In genomic region chr6:99813102-99813501, GRCm38 (mm10) we compare ENCODE assay signal across 27 mouse cellular contexts.
"Had no signal": no experiment of that assay in that cellular context is flagged by ENCODE, and none has a peak within 500 bp of the region (broad histone marks: within the 10 kb centered on the region; RNA-seq: fewer than 3 reads in every experiment).

No protein-coding gene starts in this region.

- H3K4me3 ChIP-seq: left cerebral cortex, adult 2 months; limb, embryonic 12.5 days; limb, embryonic 13.5 days; limb, embryonic 15.5 days; liver, embryonic 12.5 days; liver, embryonic 13.5 days; liver, embryonic 15.5 days; lung, embryonic 15.5 days; megakaryocyte, embryonic 14.5 days; midbrain, embryonic 10.5 days; midbrain, embryonic 12.5 days; midbrain, embryonic 13.5 days; midbrain, embryonic 15.5 days; myocyte had no signal

- H3K4me1 ChIP-seq: liver, embryonic 12.5 days; liver, embryonic 13.5 days; liver, embryonic 15.5 days; megakaryocyte, embryonic 14.5 days; midbrain, embryonic 15.5 days had no signal

- H3K36me3 ChIP-seq: limb, embryonic 12.5 days; limb, embryonic 13.5 days; limb, embryonic 15.5 days; liver, embryonic 12.5 days; liver, embryonic 13.5 days; liver, embryonic 15.5 days; lung, embryonic 15.5 days; midbrain, embryonic 10.5 days; midbrain, embryonic 12.5 days; midbrain, embryonic 13.5 days; midbrain, embryonic 15.5 days had no signal

- H3K27ac ChIP-seq: left cerebral cortex, adult 2 months; limb, embryonic 12.5 days; limb, embryonic 13.5 days; limb, embryonic 15.5 days; liver, embryonic 12.5 days; liver, embryonic 13.5 days; liver, embryonic 14.5 days; liver, embryonic 15.5 days; lung, embryonic 15.5 days; macrophage; midbrain, embryonic 10.5 days; midbrain, embryonic 12.5 days; midbrain, embryonic 13.5 days; midbrain, embryonic 15.5 days had no signal

- H3K9me3 ChIP-seq: limb, embryonic 12.5 days; limb, embryonic 13.5 days; limb, embryonic 15.5 days; liver, embryonic 12.5 days; liver, embryonic 13.5 days; liver, embryonic 15.5 days; lung, embryonic 15.5 days; megakaryocyte, embryonic 14.5 days; midbrain, embryonic 10.5 days; midbrain, embryonic 12.5 days; midbrain, embryonic 13.5 days; midbrain, embryonic 15.5 days had no signal

- DNase-seq: left cerebral cortex, postnatal 4 days; liver; liver, embryonic 13.5 days; liver, postnatal 0 days; lung, adult 18-20 months; lung, adult 2 months; lung, embryonic 14.5 days; lung, postnatal 10 days; lung, postnatal 14 days; lung, postnatal 36 days; lung, postnatal 4 days; midbrain, embryonic 14.5 days had no signal

- H3K27me3 ChIP-seq: limb, embryonic 15.5 days; liver, embryonic 13.5 days; liver, embryonic 15.5 days; lung, embryonic 15.5 days had no signal
